Mouse (Mus musculus): Measurements from ENCODE around the gene Card10.

Card10 gene

GRCm38 (mm10) chr15:78802776-78803391 is at the start of gene Card10:
Gene Card10, minus strand, starts transcription at chr15:78803042.
- in situ Hi-C loops (cut with MboI; ENCODE audit: unreplicated experiment in 2 of 2): loop anchor here in 1 of 2 experiments (25.0 kb wide), 3 partner anchors 791 to 1609 kb away; partner anchors contain the start of gene Mgat3

GRCm38 (mm10) chr15:78851505-78852153 is 48.8 kb upstream of the Card10 start:
- in situ Hi-C loops (cut with MboI; ENCODE audit: unreplicated experiment in 2 of 2): no loop called here

DNA sequence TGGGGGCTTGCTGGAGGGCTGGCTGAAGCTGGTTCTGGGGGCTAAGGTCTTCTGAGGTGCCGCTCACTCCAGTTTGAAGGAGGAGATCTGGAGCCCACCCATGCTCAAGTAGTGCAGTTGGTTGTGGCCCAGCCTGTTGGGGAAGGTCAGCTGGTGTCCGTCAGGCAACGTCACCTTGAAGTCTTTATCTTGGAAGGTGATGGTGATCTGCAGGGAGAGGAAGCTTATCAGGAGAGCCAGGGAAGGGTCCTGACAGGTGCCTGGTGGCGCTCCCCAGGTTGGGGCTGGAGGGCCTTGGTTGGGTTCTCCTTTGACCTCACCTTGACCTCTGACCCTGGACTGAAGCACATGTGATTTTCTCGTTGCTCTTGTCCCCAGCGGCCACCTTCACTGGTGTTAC is 48.1 kb upstream of the Card10 start:
- in situ Hi-C loops (cut with MboI; ENCODE audit: unreplicated experiment in 2 of 2): no loop called here

- in situ Hi-C loops (cut with MboI; ENCODE audit: unreplicated experiment in 2 of 2): no loop called here
These were observed 47.4 kb upstream of the Card10 start for GRCm38 (mm10) chr15:78850059-78850824.

DNA sequence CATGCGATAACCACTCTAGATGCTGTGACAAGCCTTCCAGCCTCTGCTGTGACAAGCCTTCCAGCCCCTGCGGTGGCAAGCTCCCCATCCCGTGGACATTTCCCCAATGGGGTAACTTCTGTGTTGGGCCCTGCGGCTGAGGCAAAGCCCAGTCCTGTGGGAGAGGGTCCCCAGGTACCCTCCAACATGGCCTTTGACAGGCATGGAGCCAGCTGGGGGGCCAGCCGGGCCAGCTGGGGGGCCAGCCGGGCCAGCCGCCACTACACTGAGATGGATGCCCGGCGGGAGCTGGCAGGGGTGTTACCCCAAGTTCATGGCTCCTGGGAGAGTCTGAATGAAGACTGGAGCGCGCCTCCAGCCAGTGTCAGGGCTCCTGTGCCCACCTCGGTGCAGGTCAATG is 46.6 kb upstream of the Card10 start:
- in situ Hi-C loops (cut with MboI; ENCODE audit: unreplicated experiment in 2 of 2): loop anchor here (5.0 to 10.0 kb wide), 2 partner anchors 225 to 227 kb away; no protein-coding TSS in a partner anchor

DNA sequence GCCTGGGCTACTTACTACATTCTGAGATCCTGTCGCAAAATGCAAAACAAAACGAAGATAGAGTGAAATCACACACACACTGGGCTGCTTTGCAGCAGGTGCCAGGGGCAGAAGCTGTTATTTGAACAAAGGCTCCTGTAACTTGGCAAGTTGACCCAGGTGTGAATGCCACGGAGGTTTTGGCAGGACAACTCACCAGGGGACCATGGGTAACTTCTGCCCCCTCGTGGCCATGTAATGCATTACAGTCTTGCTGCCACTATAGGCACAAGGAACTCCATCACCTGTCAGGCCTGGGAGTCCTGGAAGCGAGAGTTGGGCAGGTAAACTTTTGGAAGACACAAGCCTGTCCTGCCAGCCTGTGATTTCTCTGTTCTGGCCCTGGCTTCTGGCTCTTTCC is 45.6 kb upstream of the Card10 start:
- in situ Hi-C loops (cut with MboI; ENCODE audit: unreplicated experiment in 2 of 2): loop anchor here (5.0 to 10.0 kb wide), 2 partner anchors 224 to 226 kb away; no protein-coding TSS in a partner anchor

- in situ Hi-C loops (cut with MboI; ENCODE audit: unreplicated experiment in 2 of 2): loop anchor here (5.0 to 10.0 kb wide), 2 partner anchors 222 to 225 kb away; no protein-coding TSS in a partner anchor
These were observed 44.0 kb upstream of the Card10 start for GRCm38 (mm10) chr15:78846805-78847204.

GRCm38 (mm10) chr15:78846352-78846751 is 43.5 kb upstream of the Card10 start:
- in situ Hi-C loops (cut with MboI; ENCODE audit: unreplicated experiment in 2 of 2): loop anchor here (5.0 to 10.0 kb wide), 2 partner anchors 222 to 224 kb away; no protein-coding TSS in a partner anchor

GRCm38 (mm10) chr15:78845867-78846266 is 43.0 kb upstream of the Card10 start:
- in situ Hi-C loops (cut with MboI; ENCODE audit: unreplicated experiment in 2 of 2): loop anchor here (5.0 to 10.0 kb wide), 2 partner anchors 221 to 224 kb away; no protein-coding TSS in a partner anchor

DNA sequence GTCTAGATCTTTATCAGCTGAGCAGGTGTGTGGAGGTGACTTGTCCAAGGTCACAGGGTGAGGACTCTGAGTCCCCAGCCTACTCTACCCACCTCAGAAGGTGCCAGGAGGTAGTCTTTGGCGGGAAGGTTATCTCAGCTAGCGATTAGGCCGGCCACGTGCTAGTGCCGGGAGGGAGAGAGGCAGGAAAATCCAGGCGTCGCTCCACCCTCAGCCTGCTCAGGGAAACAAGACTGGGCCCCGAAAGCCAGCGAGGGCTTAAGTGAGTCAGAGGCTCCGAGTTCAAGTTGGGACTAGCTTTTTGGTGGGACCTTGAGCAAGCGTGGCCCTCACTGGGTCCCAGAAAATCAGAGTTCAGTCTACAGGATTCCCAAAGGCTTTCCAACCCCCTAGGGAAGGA is 42.5 kb upstream of the Card10 start:
- in situ Hi-C loops (cut with MboI; ENCODE audit: unreplicated experiment in 2 of 2): loop anchor here (5.0 to 10.0 kb wide), 2 partner anchors 221 to 223 kb away; no protein-coding TSS in a partner anchor

GRCm38 (mm10) chr15:78844791-78845190 is 41.9 kb upstream of the Card10 start:
- in situ Hi-C loops (cut with MboI; ENCODE audit: unreplicated experiment in 2 of 2): loop anchor here (5.0 to 10.0 kb wide), 2 partner anchors 220 to 222 kb away; no protein-coding TSS in a partner anchor

DNA sequence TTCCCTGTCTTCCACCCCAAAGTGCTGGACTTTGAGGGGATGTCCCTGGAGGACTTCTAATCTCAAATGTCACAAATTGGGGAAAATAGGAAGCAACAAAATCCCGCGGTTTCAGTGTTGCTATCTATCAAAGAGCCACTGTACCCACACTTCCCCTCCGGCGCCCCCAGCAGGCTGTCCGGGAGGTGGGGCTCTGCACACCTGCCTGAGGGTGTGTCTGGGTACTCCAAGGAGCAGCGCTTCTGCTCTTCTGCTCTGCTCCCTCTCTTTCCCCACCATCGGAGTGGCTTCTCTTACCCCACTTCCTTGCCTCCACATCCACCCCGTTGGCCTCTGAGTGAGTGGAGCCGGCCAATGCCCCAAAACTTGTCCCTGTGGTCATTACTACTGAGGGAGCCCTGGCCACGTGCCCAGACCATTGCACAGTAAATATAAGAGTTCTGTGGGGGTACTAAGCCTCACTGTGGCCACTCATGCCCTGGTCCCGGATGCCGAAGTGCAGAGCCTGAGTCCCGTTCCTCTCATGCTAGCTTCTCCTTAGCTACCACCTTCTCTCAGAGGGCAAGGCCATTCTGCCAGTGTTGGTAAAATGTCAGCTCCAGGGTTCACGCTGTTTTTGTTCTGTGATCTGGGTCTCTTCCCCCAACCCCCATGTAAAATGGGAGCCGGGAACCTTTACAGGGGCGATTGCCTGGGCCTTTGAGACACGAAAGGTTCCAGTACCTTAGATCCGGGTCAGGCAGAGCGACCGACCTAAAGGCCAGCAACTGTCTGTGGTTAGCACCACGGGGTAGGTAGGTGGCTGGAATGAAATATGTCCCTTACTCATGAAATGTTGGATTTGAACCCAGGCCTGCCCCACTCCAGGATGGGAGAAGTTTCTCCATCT is 41.0 kb upstream of the Card10 start:
- in situ Hi-C loops (cut with MboI; ENCODE audit: unreplicated experiment in 2 of 2): loop anchor here in 1 of 2 experiments (10.0 kb wide), 1 partner anchor 219 kb away; no protein-coding TSS in a partner anchor

- in situ Hi-C loops (cut with MboI; ENCODE audit: unreplicated experiment in 2 of 2): loop anchor here in 1 of 2 experiments (10.0 kb wide), 1 partner anchor 218 kb away; no protein-coding TSS in a partner anchor
These were observed 39.7 kb upstream of the Card10 start, which contains the start of gene Cdc42ep1 for GRCm38 (mm10) chr15:78842371-78843163. Gene Cdc42ep1, plus strand, starts transcription at chr15:78842624.

GRCm38 (mm10) chr15:78841161-78841790 is 38.4 kb upstream of the Card10 start:
- in situ Hi-C loops (cut with MboI; ENCODE audit: unreplicated experiment in 2 of 2): loop anchor here in 1 of 2 experiments (10.0 kb wide), 1 partner anchor 216 kb away; no protein-coding TSS in a partner anchor

- in situ Hi-C loops (cut with MboI; ENCODE audit: unreplicated experiment in 2 of 2): loop anchor here in 1 of 2 experiments (10.0 kb wide), 1 partner anchor 216 kb away; no protein-coding TSS in a partner anchor
These were observed 37.9 kb upstream of the Card10 start for GRCm38 (mm10) chr15:78840751-78841150.

GRCm38 (mm10) chr15:78840241-78840640 is 37.4 kb upstream of the Card10 start:
- in situ Hi-C loops (cut with MboI; ENCODE audit: unreplicated experiment in 2 of 2): loop anchor here in 1 of 2 experiments (10.0 kb wide), 1 partner anchor 215 kb away; no protein-coding TSS in a partner anchor

DNA sequence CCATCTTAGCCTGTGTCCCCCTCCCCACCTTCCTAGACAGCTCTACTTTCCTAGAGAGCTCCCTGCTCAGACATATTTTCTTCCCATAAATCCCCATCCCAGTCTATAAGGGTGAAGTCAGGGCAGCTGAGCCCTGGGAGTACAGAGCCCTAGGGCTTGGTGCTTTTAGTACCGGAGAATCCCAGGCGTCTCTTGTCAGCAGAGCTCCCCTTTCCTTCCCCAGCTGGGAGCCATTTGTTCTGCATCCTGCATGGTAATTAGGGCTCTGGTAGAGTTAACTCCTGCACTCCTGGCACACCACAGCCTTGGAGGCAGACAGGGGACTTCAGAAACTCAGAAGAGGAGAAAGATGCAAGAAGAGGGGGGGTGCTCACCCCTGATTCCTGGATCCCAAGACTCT is 36.9 kb upstream of the Card10 start:
- in situ Hi-C loops (cut with MboI; ENCODE audit: unreplicated experiment in 2 of 2): loop anchor here in 1 of 2 experiments (10.0 kb wide), 1 partner anchor 215 kb away; no protein-coding TSS in a partner anchor

GRCm38 (mm10) chr15:78836086-78836621 is 33.3 kb upstream of the Card10 start:
- in situ Hi-C loops (cut with MboI; ENCODE audit: unreplicated experiment in 2 of 2): no loop called here

Data from v-Abl transformed pro-B cells (cell line).